Mouse (Mus musculus) kidney, adult 9 months (tissue): ENCODE results near the gene Arhgap11a.

Experiments used
- DNase-seq: peaks from one replicate; pipeline ENCODE4 v3.0.0; 2022

Gene Arhgap11a

GRCm38 (mm10) chr2:113848245-113849121 is at the start of gene Arhgap11a:
TSS of gene Arhgap11a (minus strand) at chr2:113848661.
- peak; percentile 96 for DNase-seq

GRCm38 (mm10) chr2:113893385-113894122 is 45.1 kb upstream of the Arhgap11a start:
- no peak for DNase-seq

GRCm38 (mm10) chr2:113887166-113887565 is 38.7 kb upstream of the Arhgap11a start:
- no peak for DNase-seq

GRCm38 (mm10) chr2:113886061-113886460 is 37.6 kb upstream of the Arhgap11a start:
- DNase-seq = no peak

- DNase-seq = no peak
These were observed 21.7 kb upstream of the Arhgap11a start for GRCm38 (mm10) chr2:113870115-113870514.

- no peak for DNase-seq
These were observed 19.9 kb upstream of the Arhgap11a start for GRCm38 (mm10) chr2:113868404-113868803.

DNA sequence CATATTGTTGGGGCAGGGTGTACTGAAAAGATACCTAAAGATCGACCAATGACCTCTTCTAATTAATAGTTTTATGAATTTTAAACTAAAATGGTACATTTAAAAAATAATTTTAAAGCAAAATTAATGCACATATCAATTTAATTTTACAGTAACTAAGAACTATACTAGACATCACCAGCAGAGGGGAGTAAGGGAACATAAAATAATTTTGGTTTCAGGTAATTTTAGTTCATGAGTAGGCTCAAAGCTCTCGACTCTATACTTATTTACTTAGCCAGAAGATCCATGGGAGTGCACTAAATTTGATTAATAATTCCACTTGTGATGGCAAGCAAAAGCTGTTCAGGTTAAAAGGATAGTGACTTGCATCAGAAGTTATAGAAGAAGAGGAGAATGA is 17.7 kb upstream of the Arhgap11a start:
- DNase-seq = peak; percentile 21

- DNase-seq = no peak
These were observed 680 bp upstream of the Arhgap11a start for GRCm38 (mm10) chr2:113849141-113849540.

- DNase-seq = peak; percentile 31
These were observed 700 bp downstream of the Arhgap11a start for GRCm38 (mm10) chr2:113847678-113848244.

GRCm38 (mm10) chr2:113845081-113845480 is 3.4 kb downstream of the Arhgap11a start:
- DNase-seq = no peak

- no peak for DNase-seq
These were observed 6.6 kb downstream of the Arhgap11a start for GRCm38 (mm10) chr2:113841656-113842437.

DNA sequence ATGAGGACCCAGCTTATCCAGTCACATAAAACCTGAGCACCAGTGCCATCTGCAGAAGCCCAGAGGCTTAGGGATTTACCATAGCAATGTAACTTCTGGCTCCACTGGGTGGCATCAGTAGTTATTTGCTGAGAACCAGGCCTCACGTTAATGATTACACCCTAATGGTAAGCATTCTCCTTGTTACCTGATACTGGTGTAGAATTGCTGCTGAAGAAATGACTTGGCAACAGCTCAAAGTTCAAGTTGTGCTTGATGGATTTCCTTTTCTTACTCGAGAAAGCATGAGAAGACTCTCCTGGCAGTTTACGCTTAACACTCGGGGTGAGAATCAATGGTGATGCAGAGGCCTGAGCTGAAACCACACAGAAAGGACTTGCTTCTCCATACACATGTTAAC is 9.0 kb downstream of the Arhgap11a start:
- peak; percentile 85 for DNase-seq

DNA sequence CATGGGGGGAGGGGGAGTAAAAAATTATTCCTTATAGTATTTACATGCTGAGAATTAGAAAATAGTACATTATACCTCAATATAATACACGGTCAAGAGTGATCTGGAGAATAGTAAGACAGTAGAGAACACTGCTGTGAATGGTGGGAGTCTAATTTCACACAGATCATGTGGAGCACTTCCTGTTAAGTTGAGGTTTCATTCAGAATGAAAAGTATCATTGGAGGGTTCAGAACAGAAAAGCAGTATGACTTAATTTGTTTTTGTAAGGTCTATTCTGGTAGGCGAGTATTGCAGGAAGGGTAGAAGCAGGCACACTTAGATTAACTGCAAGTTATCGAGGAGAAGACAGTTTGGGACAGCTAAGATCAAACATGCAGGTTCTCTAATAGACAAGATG is 13.2 kb downstream of the Arhgap11a start:
- no peak for DNase-seq

- DNase-seq = peak; percentile 67
These were observed 19.2 kb downstream of the Arhgap11a start, which contains the start of gene Scg5 for GRCm38 (mm10) chr2:113828943-113829882. TSS of gene Scg5 (minus strand) at chr2:113829121.

- DNase-seq = no peak
These were observed 20.1 kb downstream of the Arhgap11a start for GRCm38 (mm10) chr2:113828086-113828942.

GRCm38 (mm10) chr2:113823909-113824308 is 24.6 kb downstream of the Arhgap11a start:
- DNase-seq = peak; percentile 46

- no peak for DNase-seq
These were observed 26.1 kb downstream of the Arhgap11a start for GRCm38 (mm10) chr2:113822367-113822766.

- DNase-seq = peak; percentile 53
These were observed 27.2 kb downstream of the Arhgap11a start for GRCm38 (mm10) chr2:113821176-113821734.

- no peak for DNase-seq
These were observed 28.3 kb downstream of the Arhgap11a start for GRCm38 (mm10) chr2:113820117-113820516.
